Mouse (Mus musculus): ENCODE data around the gene Capn10.

The Capn10 gene

DNA sequence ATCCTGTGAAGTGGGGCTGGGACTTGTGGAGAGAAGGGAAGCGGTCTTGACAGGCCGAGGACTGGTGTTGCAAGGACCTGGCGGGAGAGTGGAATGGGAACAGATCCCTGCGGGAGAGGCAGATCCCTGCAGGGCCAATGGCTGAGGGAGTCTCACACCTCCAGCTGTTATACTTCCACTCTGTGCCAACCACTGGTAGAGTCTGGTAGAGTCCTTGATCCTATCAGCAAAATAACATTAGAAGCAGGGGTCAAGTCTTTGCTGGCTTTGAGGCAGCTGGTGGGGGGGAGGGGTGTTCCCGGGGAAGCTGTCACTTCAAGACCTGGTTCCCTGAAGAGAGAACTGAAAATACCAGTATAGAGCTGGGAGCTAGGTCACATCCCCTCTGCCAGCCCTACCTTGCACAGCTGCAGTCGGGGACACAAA is 42.0 kb downstream of the Capn10 start:
- peak; percentile 4 for DNase-seq (ENCODE audit: extremely low spot score)

DNA sequence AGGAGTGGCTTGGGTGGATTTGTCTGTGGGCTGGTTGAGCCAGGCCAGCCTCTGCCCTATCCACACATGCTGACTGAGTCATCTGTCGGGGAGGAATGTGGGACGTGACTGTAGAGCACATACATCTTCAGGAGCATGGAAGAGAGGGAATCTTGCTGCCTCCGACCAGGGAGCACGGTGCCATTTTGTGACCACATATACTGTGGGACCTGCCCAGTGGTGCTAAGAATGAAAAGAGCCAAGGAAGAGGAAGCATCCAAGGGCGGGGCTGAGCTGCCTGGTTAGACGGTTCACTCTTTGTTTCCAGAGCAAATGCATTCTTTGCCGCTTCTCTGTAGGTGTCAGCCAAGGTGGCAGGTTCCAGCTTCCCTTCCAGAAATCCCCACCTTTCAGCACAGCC is 44.5 kb downstream of the Capn10 start:
- no peak for DNase-seq (ENCODE audit: extremely low spot score)

DNA sequence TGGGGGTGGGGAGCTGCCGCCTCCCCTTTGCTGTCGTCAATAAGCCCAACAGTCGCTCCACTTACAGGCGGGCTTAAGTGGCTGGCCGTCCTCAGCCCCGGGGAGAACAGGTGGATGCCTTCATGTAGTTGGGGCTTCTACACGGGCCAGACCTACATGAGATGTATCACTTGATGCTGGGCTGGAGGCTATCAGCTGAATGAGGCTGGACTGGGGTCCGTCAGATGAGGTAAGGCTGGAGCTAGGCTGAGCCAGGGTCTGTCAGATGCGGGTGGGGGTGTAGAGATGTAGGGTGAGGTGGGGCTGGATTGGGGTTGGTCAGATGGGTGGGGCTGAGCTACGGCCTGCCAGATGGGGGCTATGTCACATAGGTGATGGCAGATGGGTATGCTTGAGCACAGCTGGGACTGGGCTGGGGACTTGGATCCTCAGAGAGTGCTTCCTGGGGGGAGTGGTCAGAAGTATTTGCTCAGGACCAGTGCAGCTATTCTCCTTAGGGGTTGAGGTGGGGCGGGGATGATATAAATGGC is 45.0 kb downstream of the Capn10 start:
- DNase-seq (ENCODE audit: extremely low spot score) = no peak

DNA sequence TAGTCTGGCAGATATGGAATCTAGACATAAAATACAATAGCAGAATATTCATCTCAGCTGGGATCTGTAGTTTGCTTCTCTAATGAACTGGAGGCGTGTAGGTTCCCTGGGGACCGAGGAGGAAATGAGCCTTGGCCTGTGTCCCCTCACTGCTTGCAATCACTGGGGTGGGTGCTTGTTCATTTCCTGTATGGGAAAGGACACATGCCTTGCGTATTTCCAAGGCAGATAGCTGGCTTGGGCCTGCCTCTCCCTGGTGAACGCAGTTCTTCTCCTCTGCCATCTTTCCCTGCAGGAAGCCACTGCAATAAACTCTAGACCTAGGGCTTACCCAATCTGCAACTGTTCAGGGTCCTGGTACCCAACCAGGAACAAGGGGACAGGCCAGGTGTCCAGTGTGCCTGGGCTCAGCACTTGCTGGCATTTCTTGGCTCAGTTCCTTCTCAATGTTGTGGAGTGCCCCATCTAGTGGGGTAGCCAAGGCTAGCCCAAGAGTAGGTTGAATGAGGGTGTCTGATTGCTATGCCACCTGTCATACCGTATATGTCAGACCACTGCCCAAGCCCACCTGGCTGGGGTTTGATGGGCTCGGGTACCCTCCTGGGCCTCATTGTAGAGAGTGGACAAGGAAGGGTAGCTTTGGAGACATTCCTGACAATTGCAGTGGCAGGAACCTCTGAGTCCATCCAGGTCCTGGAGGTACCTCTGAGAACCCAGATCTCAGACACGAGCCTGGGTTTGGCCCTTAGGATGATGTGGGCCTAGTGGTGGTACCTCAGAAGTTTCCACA is 47.1 kb downstream of the Capn10 start:
- DNase-seq (ENCODE audit: extremely low spot score) = no peak

DNA sequence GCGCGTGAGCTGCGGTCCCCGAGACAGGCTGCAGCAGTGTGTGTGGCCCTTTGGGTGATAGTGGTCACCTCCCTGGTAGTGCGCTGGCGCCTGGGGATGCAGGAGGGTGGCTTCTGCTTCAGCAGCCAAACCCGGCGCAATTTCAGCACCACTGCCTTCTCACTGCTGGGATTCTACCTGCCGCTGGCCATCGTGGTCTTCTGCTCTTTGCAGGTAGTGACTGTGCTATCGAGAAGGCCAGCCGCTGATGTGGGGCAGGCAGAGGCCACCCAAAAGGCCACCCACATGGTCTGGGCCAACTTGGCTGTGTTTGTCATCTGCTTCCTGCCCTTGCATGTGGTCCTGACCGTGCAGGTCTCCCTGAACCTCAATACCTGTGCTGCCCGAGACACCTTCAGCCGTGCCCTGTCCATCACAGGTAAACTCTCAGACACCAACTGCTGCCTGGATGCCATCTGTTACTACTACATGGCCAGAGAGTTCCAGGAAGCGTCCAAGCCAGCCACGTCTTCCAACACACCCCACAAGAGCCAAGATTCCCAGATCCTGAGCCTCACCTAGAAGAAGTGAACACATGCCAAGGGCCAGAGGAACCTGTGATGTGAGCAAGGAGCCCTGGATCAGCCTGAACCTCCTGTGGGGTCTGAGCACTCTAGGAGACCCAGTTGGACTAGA is 48.9 kb downstream of the Capn10 start:
- DNase-seq (ENCODE audit: extremely low spot score) = no peak

DNA sequence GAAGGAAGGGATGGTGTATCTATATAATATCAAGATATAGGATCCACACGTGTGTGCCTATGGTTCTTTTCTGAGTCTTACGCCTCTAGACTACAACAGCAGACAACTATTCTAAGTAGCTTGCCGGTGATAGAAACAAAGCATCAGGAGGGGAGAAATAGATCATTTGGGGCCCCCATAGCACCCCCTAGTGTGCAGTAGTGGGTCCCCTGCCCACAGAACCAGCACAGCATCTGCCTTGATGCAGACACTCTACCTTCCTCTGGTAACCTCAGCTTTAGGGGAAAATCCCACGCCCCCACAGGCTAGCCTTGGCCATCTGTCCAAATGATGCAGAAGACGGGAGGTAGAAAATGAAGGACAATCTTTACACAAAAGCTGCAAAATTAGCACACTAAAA is 50.8 kb downstream of the Capn10 start:
- no peak for DNase-seq (ENCODE audit: extremely low spot score)

DNA sequence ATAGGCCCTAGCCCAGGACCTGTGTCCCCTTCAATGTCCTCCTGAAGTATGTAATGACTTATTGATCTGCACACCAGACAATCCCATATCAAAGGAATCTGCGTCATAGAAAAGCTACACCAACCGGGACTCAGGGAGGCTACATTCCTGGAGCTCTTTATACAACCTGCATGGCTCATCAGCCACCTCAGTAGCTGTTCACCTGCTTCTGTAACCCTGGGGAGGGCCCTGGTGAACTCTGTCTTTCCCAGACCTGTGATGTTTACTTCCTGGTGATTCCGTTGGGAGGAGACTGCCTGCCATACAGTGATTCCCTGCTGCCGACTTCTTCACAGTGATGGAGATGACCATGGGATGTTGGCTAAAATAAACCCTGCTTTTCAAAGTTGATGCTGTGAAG is 54.7 kb downstream of the Capn10 start:
- DNase-seq (ENCODE audit: extremely low spot score) = no peak

DNA sequence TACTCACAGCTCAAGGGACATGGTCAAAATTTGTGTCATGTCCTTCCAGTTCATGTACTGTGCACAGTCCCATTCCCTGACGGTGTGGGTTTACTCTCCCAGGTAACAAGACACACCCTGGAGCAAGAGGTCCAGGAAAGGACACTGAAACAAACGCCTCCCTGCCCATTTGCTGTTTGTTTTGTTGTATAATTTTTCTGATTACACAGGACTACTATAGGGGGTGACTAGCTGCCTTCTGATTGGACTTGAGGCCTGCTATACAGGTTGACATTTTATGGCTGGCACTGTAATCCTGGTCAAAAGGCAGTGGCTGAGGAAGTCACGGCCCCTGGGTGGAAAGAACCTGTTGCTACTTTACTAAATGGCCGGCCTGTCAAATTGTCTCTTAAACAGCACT is 55.7 kb downstream of the Capn10 start:
- no peak for DNase-seq (ENCODE audit: extremely low spot score)

DNA sequence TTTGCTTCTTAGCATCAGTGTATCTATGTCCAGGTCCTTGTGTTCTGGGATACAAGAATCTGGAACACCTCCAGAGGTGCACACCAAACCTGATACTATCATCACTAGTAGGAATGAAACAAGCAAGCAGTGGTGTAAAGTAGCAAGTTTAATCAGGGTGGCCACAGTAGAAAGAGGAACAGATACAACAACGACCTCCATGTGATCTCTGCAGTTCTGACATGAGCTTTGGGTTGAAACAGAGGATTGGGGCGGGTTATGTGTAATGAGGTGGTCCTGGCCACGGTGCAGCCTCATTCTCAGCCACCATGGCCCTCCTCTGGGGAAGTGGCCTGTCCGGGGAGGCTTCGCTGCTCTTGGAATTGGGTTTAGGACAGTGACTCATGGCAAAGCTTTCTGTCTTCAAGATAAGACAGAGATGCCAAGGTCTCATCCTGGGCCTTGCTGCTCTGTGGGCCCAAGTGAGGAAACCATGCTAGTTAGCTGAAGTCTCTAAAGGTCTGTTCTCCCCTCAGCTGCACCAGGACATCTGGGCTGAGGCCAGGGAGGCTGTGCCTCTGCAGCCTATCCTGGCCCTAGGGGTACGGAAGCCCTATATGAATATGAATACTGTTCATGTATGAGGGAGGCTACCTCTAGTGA is 58.2 kb downstream of the Capn10 start:
- no peak for DNase-seq (ENCODE audit: extremely low spot score)

DNA sequence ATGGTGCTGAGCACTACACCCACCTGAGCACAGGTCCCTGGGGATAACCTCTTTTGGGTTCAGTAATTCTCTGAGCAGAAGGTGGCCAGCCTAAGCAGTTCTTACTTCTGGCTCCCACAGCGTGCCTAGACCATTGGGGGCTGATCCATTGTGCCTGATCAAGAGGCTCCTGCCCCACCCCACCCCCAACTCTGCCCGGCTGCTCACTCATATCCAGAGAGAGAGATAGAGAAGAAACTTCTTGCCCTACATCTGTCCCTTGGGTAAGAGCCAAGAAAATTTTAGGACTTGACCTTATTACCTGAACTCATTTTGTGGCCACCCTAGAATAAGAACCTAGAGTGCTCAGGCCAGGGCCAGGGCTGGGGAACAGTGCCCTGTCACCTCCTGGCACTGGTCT is 58.7 kb downstream of the Capn10 start:
- no peak for DNase-seq (ENCODE audit: extremely low spot score)
